Mouse (Mus musculus) splenic B cell, adult 2 months (primary cell): ENCODE results near the gene Frmd4a.

Experiments used
- DNase-seq: peaks from one replicate; pipeline ENCODE4 v3.0.0-alpha.2; 2011; ENCODE audit warnings: low read depth, low spot score
- H3K27me3 ChIP-seq: 2 replicates; pipeline ENCODE4 v1.6.1; 2012; ENCODE audit warnings: mild to moderate bottlenecking, low read length, moderate library complexity, mixed read lengths; ENCODE audit not compliant: control insufficient read depth, poor library complexity, insufficient read depth, severe bottlenecking
- H3K36me3 ChIP-seq: 2 replicates; pipeline ENCODE4 v1.6.1; 2012; ENCODE audit warnings: mild to moderate bottlenecking, low read length, moderate library complexity, mixed read lengths; ENCODE audit not compliant: control insufficient read depth, poor library complexity, insufficient read depth, severe bottlenecking

Frmd4a gene

GRCm38 (mm10) chr2:4532945-4533344, 515.4 kb downstream of the Frmd4a start:
- H3K36me3 ChIP-seq: no peaks in the 10 kb centered on the region
- DNase-seq: no peak
- H3K27me3 ChIP-seq: no peaks in the 10 kb centered on the region

- H3K36me3 ChIP-seq: no peaks in the 10 kb centered on the region
- no peaks in the 10 kb centered on the region for H3K27me3 ChIP-seq
- no peak for DNase-seq
Measured at GRCm38 (mm10) chr2:4535187-4535864, 517.8 kb downstream of the Frmd4a start.

- H3K36me3 ChIP-seq: no peaks in the 10 kb centered on the region
- no peaks in the 10 kb centered on the region for H3K27me3 ChIP-seq
- no peak for DNase-seq
Measured at GRCm38 (mm10) chr2:4541330-4541729, 523.8 kb downstream of the Frmd4a start.

- H3K36me3 ChIP-seq: no peaks in the 10 kb centered on the region
- no peak for DNase-seq
- no peaks in the 10 kb centered on the region for H3K27me3 ChIP-seq
Measured at GRCm38 (mm10) chr2:4541844-4542628, 524.5 kb downstream of the Frmd4a start.

GRCm38 (mm10) chr2:4542629-4543416, 525.3 kb downstream of the Frmd4a start:
- Histone ChIP-seq H3K36me3 (no peaks in the 10 kb centered on the region), H3K27me3 (no peaks in the 10 kb centered on the region)
- no peak for DNase-seq

- no peak for DNase-seq
- Histone ChIP-seq H3K36me3 (no peaks in the 10 kb centered on the region), H3K27me3 (no peaks in the 10 kb centered on the region)
Measured at GRCm38 (mm10) chr2:4543417-4543775, 525.9 kb downstream of the Frmd4a start.

GRCm38 (mm10) chr2:4544360-4544759, 526.8 kb downstream of the Frmd4a start:
- Histone ChIP-seq H3K27me3 (no peaks in the 10 kb centered on the region), H3K36me3 (no peaks in the 10 kb centered on the region)
- no peak for DNase-seq

GRCm38 (mm10) chr2:4545261-4545660, 527.7 kb downstream of the Frmd4a start:
- DNase-seq: no peak
- H3K36me3 ChIP-seq: no peaks in the 10 kb centered on the region
- no peaks in the 10 kb centered on the region for H3K27me3 ChIP-seq

- H3K27me3 ChIP-seq: no peaks in the 10 kb centered on the region
- H3K36me3 ChIP-seq: no peaks in the 10 kb centered on the region
- no peak for DNase-seq
Measured at GRCm38 (mm10) chr2:4547003-4547662, 529.6 kb downstream of the Frmd4a start.

- no peak for DNase-seq
- Histone ChIP-seq H3K36me3 (no peaks in the 10 kb centered on the region), H3K27me3 (no peaks in the 10 kb centered on the region)
Measured at GRCm38 (mm10) chr2:4549271-4549670, 531.8 kb downstream of the Frmd4a start.

GRCm38 (mm10) chr2:4550017-4550763, 532.7 kb downstream of the Frmd4a start:
- DNase-seq: no peak
- Histone ChIP-seq H3K27me3 (no peaks in the 10 kb centered on the region), H3K36me3 (no peaks in the 10 kb centered on the region)

- H3K36me3 ChIP-seq: no peaks in the 10 kb centered on the region
- no peak for DNase-seq
- no peaks in the 10 kb centered on the region for H3K27me3 ChIP-seq
Measured at GRCm38 (mm10) chr2:4551438-4551837, 533.9 kb downstream of the Frmd4a start.

GRCm38 (mm10) chr2:4551866-4552265, 534.3 kb downstream of the Frmd4a start:
- DNase-seq: no peak
- no peaks in the 10 kb centered on the region for H3K36me3 ChIP-seq
- no peaks in the 10 kb centered on the region for H3K27me3 ChIP-seq

GRCm38 (mm10) chr2:4552486-4552885, 535.0 kb downstream of the Frmd4a start:
- DNase-seq: no peak
- no peaks in the 10 kb centered on the region for H3K27me3 ChIP-seq
- no peaks in the 10 kb centered on the region for H3K36me3 ChIP-seq
